Mouse (Mus musculus) liver, postnatal 0 days (tissue): ENCODE data around the gene Akr1b8.

ENCODE experiments used
- CTCF ChIP-seq: sonication (generic); IDR thresholded peaks from 2 replicates; pipeline ENCODE4 v1.5.1; 2016; ENCODE audit warnings: antibody characterized with exemption, low read depth
- EP300 ChIP-seq: IDR thresholded peaks from 2 replicates; pipeline ENCODE4 v1.6.1; 2016; ENCODE audit warnings: antibody characterized with exemption, low read depth, mild to moderate bottlenecking

DNA sequence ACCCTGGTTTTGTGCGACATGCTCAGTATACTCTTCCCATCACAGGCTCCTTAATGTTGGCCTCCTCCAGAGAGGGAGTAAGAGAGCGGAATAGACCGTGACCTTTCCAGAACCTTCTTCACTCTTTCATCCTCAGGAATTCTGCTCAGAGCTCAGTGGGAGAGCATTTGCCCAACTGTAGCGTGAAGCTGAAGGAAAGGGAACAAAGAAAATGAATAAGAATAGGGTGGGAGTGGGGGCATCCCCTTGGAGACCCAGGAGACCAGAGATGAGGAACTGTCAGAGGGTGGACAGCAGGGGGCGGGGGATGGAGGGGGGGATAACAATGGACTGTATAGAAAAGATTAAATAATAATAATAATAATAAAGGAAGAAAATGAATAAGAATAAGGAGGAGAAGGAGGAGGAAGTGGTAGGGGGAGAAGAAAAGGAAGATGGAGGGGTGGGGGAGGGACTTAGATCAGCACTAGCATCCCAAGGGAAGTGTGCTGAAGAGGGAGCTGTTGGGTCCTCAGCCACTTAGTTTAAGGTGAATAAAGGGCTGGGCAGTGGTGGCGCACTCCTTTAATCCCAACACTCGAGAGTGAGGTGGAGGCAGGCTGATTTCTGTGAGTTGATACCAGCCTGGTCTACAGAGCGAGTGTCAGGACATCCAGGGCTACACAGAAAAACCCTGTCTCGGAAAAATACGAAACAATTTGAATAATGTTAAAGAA, 9.6 kb upstream of the Akr1b8 start:
- TF ChIP-seq CTCF = no peak
- no peak for TF ChIP-seq EP300
